10 mouse cellular contexts compared by ENCODE assay signal in genomic region chr8:44817532-44818157, GRCm38 (mm10).
A peak's percentile ranks its signal among the peaks of the same experiment; 100 is the strongest.
DNase-seq lines count a peak whose midpoint lies in the region; ATAC-seq lines count a peak whose summit lies in the region.
"Had no signal": no experiment of that assay in that cellular context is flagged by ENCODE, and none has a peak within 500 bp of the region (broad histone marks: within the 10 kb centered on the region; RNA-seq: fewer than 3 reads in every experiment).

No protein-coding gene starts in this region.

- H3K4me2 ChIP-seq in lung, embryonic 16.5 days (ENCODE audit: low read depth, low read length) = no peak overlapping the region
- H3K4me2 ChIP-seq in embryonic facial prominence, embryonic 15.5 days (replicated peaks) = peak overlapping the region; percentile 11; the same call in 1 of the 2 replicates
- H3K4me2 ChIP-seq in stomach, embryonic 15.5 days = no peak overlapping the region; the same call in 1 of the 2 replicates
- H3K4me2 ChIP-seq: liver, embryonic 11.5 days; midbrain, embryonic 11.5 days had no signal

- WGBS in lung, embryonic 16.5 days = 52% methylated on average over 13 of the region's 13 CpGs
- 33% methylated on average over 13 of the region's 13 CpGs for WGBS in embryonic facial prominence, embryonic 15.5 days
- whole genome bisulfite sequencing in stomach, embryonic 15.5 days = 39% methylated on average over 13 of the region's 13 CpGs

- DNase-seq in heart, adult 11 months = peak; percentile 89
- DNase-seq in heart, postnatal 36 days = no peak
- no peak for DNase-seq in lung, adult 18-20 months
- DNase-seq in right cerebral cortex, postnatal 25 days = no peak

- H3K9me3 ChIP-seq in lung, embryonic 16.5 days (ENCODE audit: control insufficient read depth, low read length) = no peaks in the 10 kb centered on the region
- H3K9me3 ChIP-seq in embryonic facial prominence, embryonic 15.5 days (replicated peaks) = no peaks in the 10 kb centered on the region
- no peaks in the 10 kb centered on the region for H3K9me3 ChIP-seq in stomach, embryonic 15.5 days

- no peaks in the 10 kb centered on the region for H3K4me1 ChIP-seq in lung, embryonic 16.5 days (replicated peaks; ENCODE audit: control insufficient read depth, insufficient read depth, low read length)
- H3K4me1 ChIP-seq in embryonic facial prominence, embryonic 15.5 days = peaks cover 3% of the 10 kb centered on the region; the same call in 1 of the 2 replicates
- H3K4me1 ChIP-seq in stomach, embryonic 15.5 days = no peaks in the 10 kb centered on the region

- H3K27me3 ChIP-seq in lung, embryonic 16.5 days (ENCODE audit: control insufficient read depth, insufficient read depth, low read depth, low read length) = no peaks in the 10 kb centered on the region
- H3K27me3 ChIP-seq in embryonic facial prominence, embryonic 15.5 days = no peaks in the 10 kb centered on the region; the same call in 1 of the 2 replicates
- no peaks in the 10 kb centered on the region for H3K27me3 ChIP-seq in stomach, embryonic 15.5 days (replicated peaks)

- no peak overlapping the region for H3K4me3 ChIP-seq in lung, embryonic 16.5 days (ENCODE audit: low read length)
- H3K4me3 ChIP-seq in embryonic facial prominence, embryonic 15.5 days (replicated peaks) = no peak overlapping the region
- no peak overlapping the region for H3K4me3 ChIP-seq in stomach, embryonic 15.5 days (replicated peaks)

- intact Hi-C loops in heart, postnatal 36 days (cut with DNase I) = no loop called here

- ATAC-seq in lung, embryonic 16.5 days (ENCODE audit: low read depth) = peak; percentile 62
- peak; percentile 80 for ATAC-seq in embryonic facial prominence, embryonic 15.5 days (ENCODE audit: insufficient number of reproducible peaks, low FRiP score, low TSS enrichment, low read depth)
- peak; percentile 63; the same call in 1 of the 2 replicates for ATAC-seq in stomach, embryonic 15.5 days (ENCODE audit: insufficient read depth, low FRiP score, low read depth)
- no peak for ATAC-seq in granulocyte monocyte progenitor cell, adult 5-6 weeks (replicated peaks; ENCODE audit: poor library complexity, severe bottlenecking)

- no peak overlapping the region for H3K27ac ChIP-seq in lung, embryonic 16.5 days (ENCODE audit: low read length)
- no peak overlapping the region; the same call in 1 of the 2 replicates for H3K27ac ChIP-seq in embryonic facial prominence, embryonic 15.5 days (replicated peaks)
- H3K27ac ChIP-seq in stomach, embryonic 15.5 days = no peak overlapping the region

- H3K36me3 ChIP-seq in lung, embryonic 16.5 days (ENCODE audit: control insufficient read depth, insufficient read depth, low read length) = no peaks in the 10 kb centered on the region
- H3K36me3 ChIP-seq in embryonic facial prominence, embryonic 15.5 days = no peaks in the 10 kb centered on the region
- no peaks in the 10 kb centered on the region for H3K36me3 ChIP-seq in stomach, embryonic 15.5 days

- H3K9ac ChIP-seq in lung, embryonic 16.5 days (ENCODE audit: low read length) = no peak overlapping the region
- H3K9ac ChIP-seq in embryonic facial prominence, embryonic 15.5 days = no peak overlapping the region
- H3K9ac ChIP-seq in stomach, embryonic 15.5 days = no peak overlapping the region
